Mouse (Mus musculus) B cell, adult 62 days (primary cell): ENCODE measurements around the gene Pecam1. TPM values are rescaled to one million over a fixed set of nuclear protein-coding genes. Genes with fewer than 3 reads are reported as not detected.

Experiments
- total RNA-seq: library from RNA; stranded (reverse); gene quantifications from 4 replicates; pipeline ENCODE4 v1.2.4, GENCODE M21; 2023

Pecam1 gene
- total RNA-seq, result 236 to 256 TPM (median 243 TPM) in 4 replicates

DNA sequence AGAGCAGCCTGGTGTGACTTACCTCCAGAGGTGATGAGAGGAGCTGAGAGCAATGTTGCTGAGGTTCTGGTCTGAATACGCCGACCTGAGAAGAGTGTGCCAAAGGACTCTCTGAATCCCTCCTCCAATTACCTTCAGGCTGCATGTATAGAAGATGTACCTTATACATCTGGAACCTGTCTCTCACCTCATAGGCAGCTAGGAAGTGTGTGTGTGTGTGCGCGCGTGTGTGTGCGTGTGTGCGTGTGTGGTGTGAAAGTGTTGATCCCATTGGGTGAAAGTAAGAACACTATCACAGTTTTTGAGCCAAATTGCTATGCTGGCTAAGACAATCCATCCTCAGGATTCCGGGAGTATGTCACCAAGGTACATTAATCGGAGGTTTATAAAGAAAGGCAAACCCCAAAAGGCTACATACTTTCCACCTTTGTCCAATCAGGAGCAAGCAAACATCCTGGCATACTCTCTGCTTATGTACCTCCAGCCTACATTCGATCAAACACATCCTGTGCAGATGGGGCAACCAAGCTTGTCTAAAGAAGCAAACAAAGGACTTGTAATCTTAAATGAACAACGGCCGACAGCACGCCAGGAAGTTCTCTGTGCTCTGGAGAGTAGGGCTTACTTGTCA lies at the start of gene Pecam1:
Gene Pecam1 (minus strand): TSS at position 508 of the 631 bp plus-strand sequence.

DNA sequence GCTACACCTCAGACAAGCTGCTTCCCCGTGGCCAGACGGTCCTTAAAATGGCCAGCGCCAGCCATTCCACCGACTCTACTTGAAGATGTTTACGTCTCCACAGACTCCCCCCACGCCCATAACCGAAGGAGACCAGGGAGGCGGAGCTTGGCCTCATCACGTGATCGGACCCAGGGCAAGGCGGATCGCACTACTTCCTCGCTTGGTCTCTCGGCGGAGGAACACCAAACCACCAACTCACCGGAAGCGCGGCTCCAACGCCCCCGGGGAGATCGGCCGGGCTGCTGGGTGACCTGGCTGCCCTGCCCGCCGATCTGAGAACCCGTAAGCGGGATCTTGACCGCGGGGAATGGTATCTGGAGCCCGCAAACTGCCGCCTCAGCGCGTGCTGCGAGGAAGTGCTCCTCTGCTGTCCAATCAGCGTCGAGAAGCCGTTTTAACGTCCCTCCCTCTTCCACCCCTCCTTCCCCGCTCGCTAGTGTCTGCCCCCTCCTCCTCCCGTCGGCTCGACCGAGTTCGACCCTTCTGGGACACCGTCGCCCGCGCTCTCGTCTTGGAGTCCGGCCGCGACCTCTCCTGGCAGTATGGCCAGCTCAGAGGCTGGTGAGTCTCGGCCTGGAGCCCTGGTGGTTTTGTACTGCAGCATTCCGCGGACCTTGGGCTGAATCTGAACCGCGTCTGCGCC lies 38.5 kb upstream of the Pecam1 start, which contains the start of the genes Ddx5 and Cep95:
Gene Ddx5 (minus strand): TSS at position 411 of the 685 bp plus-strand sequence.
Gene Cep95 (plus strand): TSS at position 478 of the 685 bp plus-strand sequence.

DNA sequence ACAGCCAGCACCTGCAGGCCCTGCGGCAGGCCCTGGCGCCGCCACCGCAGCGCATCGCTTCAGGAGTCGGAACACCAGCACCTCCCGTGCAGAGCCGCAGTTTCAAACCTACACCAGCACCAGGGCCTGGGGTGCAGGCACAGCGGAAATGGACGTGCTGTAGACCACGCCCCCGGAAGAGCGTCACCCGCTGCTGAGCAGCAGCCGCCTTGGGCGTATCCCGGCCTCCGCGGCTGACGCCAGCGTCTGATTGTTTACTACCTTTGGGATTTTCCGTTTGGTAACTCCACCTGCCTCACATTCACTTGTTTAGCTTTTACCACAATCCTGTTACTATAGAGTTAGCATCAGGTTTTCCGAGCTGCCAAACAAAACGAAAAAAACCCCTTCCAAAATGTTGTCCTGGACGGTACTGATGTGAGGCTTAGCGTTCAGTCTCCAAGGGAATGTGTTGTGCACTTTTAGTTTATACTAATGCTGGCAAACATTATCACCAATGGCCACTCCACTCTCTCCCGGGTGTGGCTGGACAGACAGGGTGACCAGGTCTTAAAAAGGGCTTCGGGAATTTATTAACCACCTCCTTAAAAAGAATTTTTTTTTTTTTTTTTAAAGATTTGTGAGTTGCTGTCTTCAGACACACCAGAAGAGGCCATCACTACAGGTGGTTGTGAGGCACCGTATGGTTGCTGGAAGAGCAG lies 29.1 kb upstream of the Pecam1 start, which contains the start of gene Polg2:
Gene Polg2 (minus strand): TSS at position 150 of the 701 bp plus-strand sequence.

DNA sequence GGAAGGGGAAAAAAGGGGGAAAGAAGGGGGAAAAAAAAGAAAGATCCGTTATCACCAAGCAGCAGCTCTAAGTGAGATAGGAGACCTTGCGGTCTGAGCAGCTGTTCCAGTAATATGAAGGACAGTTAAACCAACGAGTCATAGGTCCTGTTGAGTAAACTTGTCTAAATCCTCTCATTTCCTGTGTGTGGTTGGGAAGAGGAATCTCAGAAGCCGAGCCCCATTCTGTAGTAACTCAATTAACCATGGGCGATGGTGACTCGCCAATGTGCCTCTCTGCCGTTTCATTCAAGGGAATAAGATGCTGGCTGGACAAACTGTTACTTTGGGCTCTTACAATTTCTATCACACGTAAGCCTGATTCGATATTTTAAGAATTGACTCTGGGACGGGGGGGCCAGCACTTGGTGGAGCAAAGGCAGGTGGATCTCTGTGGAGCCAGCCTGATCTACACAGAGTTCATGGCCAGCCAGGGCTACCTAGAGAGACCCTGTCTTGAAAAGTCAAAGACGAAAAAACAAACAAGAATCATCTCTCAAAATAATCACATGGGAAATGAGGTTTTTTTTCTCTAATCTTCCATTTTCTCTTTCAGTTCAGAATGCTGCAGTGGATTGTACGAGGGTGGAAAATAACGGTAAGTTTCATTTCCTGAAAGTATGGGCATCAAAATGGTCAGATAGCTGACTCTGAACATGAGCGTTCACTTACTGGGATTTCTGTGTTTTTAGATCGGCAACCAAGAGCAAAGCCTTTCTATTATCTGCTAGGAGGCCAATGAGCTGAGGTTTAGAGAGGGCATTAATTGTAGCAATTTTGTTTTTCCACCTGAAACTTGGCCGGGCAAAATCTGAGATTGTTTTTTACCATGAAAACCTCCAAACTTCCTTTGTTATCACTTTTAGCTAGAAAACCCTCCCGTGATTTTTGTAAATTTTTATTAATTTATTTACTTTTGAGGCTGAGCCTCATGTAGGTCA lies 901 bp upstream of the Pecam1 start, which contains the start of gene Milr1:
Gene Milr1 (plus strand): TSS at position 188 of the 980 bp plus-strand sequence.

DNA sequence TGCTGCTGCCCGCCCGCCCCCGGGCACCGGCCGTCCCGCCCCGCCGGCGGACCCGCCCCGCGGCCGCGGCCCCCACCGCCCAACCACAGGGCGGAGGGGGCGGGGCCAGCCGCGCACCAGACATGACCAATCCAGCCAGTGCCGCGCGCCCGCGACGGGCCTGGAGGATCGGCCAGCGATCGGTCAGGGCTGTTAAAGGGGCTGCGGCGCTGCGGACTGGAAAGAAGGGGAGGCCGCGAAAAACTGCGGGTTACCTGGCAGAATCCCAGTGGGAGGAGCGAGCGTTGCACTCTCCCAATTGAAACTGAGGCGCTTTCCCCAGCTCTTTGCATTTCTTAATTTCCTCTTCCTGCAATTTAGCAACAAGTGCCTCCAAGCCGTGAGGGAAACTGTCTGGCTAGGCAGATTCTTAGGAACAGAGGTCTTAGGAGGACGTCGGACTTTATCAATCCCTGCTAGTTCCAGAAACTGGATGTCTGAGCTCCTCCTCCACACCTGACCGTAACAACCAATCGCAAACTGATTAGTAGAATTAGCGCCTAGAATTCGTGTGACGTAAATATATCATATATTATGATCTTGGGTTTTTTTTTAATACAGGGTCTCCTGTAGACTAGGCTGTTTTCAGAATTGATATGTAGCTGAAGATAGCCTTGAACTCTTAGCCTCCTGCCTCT lies 137.3 kb downstream of the Pecam1 start, which contains the start of gene Tex2:
Gene Tex2 (minus strand): TSS at position 463 of the 677 bp plus-strand sequence.

Other genes with a start within 250 kb of the Pecam1 start
- gene Tex2, start 137.2 kb downstream of the Pecam1 start, total RNA-seq, result 11.8 to 15.3 TPM (median 13.1 TPM) in 4 replicates
- 14.2 to 19.3 TPM (median 18.9 TPM) in 4 replicates for gene Milr1, start 598 bp upstream of the Pecam1 start, total RNA-seq
- gene Polg2, start 28.9 kb upstream of the Pecam1 start, total RNA-seq, result 50.8 to 63.0 TPM (median 58.9 TPM) in 4 replicates
- gene Ddx5, start 38.6 kb upstream of the Pecam1 start, total RNA-seq, result 3,223 to 3,518 TPM (median 3,346 TPM) in 4 replicates
- gene Cep95, start 38.6 kb upstream of the Pecam1 start, total RNA-seq, result 21.4 to 31.1 TPM (median 25.6 TPM) in 4 replicates
- 47.9 to 57.2 TPM (median 52.7 TPM) in 4 replicates for gene Smurf2, start 170.1 kb upstream of the Pecam1 start, total RNA-seq
- 19.2 to 26.8 TPM (median 24.7 TPM) in 4 replicates for gene Kpna2, start 248.9 kb upstream of the Pecam1 start, total RNA-seq